Mouse (Mus musculus): ENCODE results near the gene Nat8l. TPM values are rescaled to one million over a fixed set of nuclear protein-coding genes. Genes with fewer than 3 reads are reported as not detected.

Gene Nat8l
- total and polyA plus RNA-seq, 2 experiments from 2014 or later: 6.1 to 46.6 TPM

DNA sequence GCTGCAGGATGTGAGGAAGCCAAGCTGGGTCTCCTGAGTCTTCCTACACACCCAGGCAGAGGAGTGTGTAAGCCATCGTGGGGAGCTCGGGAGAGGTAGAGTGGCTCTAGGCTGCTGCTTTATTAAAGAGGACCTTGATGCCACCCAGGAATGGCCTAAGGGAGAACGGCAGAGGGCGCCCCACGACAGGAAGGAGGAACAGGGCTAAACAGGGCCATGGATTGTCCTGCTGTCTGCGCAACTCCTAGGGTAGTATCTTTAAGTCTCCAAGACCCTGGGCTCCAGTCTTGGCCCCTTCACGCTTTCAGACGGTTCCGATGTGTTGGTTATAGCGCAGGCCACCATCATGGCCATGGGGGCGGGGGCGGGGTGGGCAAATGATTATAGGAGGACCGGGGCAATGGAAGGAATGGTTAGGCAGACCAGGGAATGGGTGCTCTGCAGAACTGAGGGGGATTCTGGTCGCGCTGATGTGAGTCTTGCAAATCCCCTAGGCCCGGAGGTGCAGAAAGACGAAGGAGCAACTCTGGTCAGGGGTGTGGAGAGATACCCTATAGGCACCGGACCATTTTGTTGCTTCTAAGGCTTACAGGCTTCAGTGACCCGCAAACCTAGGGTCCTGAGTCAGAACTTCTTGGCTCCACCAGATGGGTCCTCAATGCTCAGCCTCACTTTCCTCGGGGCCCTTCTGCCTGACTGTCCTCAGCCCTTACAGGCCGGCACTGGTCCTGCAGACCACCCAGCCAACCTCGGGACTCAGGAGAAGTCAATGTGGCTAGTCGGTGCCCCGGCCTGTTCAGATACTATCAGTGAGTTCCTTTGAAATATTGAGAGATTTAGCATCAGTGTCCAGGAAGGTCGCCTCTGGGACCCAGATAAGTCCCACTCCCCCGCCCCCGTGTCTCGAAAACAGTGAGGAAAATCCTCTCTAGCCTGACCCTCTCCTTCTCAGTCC, 836 bp upstream of the Nat8l start:
- peak overlapping the region; percentile 93 for H3K9ac ChIP-seq (replicated peaks; ENCODE audit: low read length, poor library complexity, severe bottlenecking)
- H3K27me3 ChIP-seq (ENCODE audit: insufficient read depth, low read length): no peaks in the 10 kb centered on the region
- peak; percentile 70 for TF ChIP-seq CTCF (IDR thresholded peaks at IDR 0.05)
- 0 out of 2 replicates have a peak, but pooled peaks have one; percentile 1 for ATAC-seq (ENCODE audit: low FRiP score)
- peak; percentile 39 for DNase-seq (ENCODE audit: low spot score)
- H3K4me3 ChIP-seq (ENCODE audit: low read depth, low read length): peak overlapping the region; percentile 90
- peak overlapping the region; percentile 96 for H3K27ac ChIP-seq (ENCODE audit: low read depth, low read length)
- peak overlapping the region; percentile 82 for H3K4me2 ChIP-seq (ENCODE audit: low read depth, low read length, poor library complexity, severe bottlenecking)
- H3K36me3 ChIP-seq (ENCODE audit: insufficient read depth, low read length): 0 out of 2 replicates have a peak, but pooled peaks cover 3% of the 10 kb centered on the region
- H3K4me1 ChIP-seq (ENCODE audit: insufficient read depth, low read length): peaks cover 22% of the 10 kb centered on the region
- WGBS: 33% methylated on average over 27 of the region's 28 CpGs
- no peaks in the 10 kb centered on the region for H3K9me3 ChIP-seq (ENCODE audit: low read length)

- WGBS: 1% methylated on average over 19 of the region's 55 CpGs
These were observed 886 bp downstream of the Nat8l start for GRCm38 (mm10) chr5:33996694-33997045.

DNA sequence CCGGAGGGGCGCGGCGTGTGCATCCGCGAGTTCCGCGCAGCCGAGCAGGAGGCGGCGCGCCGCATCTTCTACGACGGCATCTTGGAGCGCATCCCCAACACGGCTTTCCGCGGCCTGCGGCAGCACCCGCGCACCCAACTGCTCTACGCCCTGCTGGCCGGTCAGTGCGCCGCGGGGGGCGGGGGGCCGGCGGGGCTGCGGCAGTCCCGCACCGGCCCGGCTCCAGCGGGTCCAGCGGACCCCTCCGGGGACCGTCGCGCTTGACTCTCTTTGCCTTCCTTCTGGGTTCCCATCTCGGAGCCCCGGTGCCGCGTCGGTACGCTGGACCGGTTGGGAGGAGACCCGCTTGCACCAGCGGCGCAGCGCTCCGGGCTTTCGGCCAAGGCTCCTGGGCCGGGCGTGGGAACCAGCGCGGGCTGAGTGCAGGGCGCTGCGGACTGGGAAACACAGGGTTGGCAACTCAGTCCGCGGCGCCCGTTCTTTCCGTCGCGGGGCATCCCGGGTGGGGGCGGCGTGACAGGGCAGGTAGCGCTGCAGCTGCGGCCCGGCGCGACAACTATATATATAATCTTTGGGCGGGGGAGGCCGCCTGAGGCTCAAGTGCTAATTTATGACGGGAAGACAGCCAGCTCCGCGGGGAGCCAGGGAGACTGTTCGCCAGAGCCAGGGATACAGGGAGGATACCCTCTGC, 1.4 kb downstream of the Nat8l start:
- Histone ChIP-seq H3K9me3 (ENCODE audit: low read length) (no peaks in the 10 kb centered on the region), H3K27me3 (ENCODE audit: insufficient read depth, low read length) (no peaks in the 10 kb centered on the region), H3K36me3 (ENCODE audit: insufficient read depth, low read length) (peaks cover 19% of the 10 kb centered on the region), H3K4me1 (ENCODE audit: insufficient read depth, low read length) (peaks cover 22% of the 10 kb centered on the region), H3K4me2 (ENCODE audit: low read depth, low read length, poor library complexity, severe bottlenecking) (peak overlapping the region; percentile 82), H3K27ac (ENCODE audit: low read depth, low read length) (peak overlapping the region; percentile 96), H3K9ac (replicated peaks; ENCODE audit: low read length, poor library complexity, severe bottlenecking) (peak overlapping the region; percentile 93), H3K4me3 (ENCODE audit: low read depth, low read length) (peak overlapping the region; percentile 90)
- TF ChIP-seq CTCF (IDR thresholded peaks at IDR 0.05): no peak
- ATAC-seq (ENCODE audit: low FRiP score): peak; percentile 4
- under 1% methylated on average over 77 of the region's 80 CpGs for WGBS
- DNase-seq (ENCODE audit: low spot score): peak; percentile 55

More at GRCm38 (mm10) chr5:33996694-33997045, 886 bp downstream of the Nat8l start:
- no peak for DNase-seq (ENCODE audit: low spot score)
- H3K4me1 ChIP-seq (ENCODE audit: insufficient read depth, low read length): peaks cover 22% of the 10 kb centered on the region
- TF ChIP-seq CTCF (IDR thresholded peaks at IDR 0.05): no peak
- peak overlapping the region; percentile 90 for H3K4me3 ChIP-seq (ENCODE audit: low read depth, low read length)
- H3K9ac ChIP-seq (replicated peaks; ENCODE audit: low read length, poor library complexity, severe bottlenecking): peak overlapping the region; percentile 93
- peak overlapping the region; percentile 82 for H3K4me2 ChIP-seq (ENCODE audit: low read depth, low read length, poor library complexity, severe bottlenecking)
- no peaks in the 10 kb centered on the region for H3K27me3 ChIP-seq (ENCODE audit: insufficient read depth, low read length)
- H3K36me3 ChIP-seq (ENCODE audit: insufficient read depth, low read length): peaks cover 14% of the 10 kb centered on the region
- H3K9me3 ChIP-seq (ENCODE audit: low read length): no peaks in the 10 kb centered on the region
- peak overlapping the region; percentile 96 for H3K27ac ChIP-seq (ENCODE audit: low read depth, low read length)
- peak; percentile 41 for ATAC-seq (ENCODE audit: low FRiP score)

GRCm38 (mm10) chr5:33997829-33998504, 2.2 kb downstream of the Nat8l start:
- peaks cover 22% of the 10 kb centered on the region for H3K4me1 ChIP-seq (ENCODE audit: insufficient read depth, low read length)
- ATAC-seq (ENCODE audit: low FRiP score): no peak
- WGBS: 73% methylated on average over 20 of the region's 20 CpGs
- DNase-seq (ENCODE audit: low spot score): no peak
- no peaks in the 10 kb centered on the region for H3K9me3 ChIP-seq (ENCODE audit: low read length)
- H3K36me3 ChIP-seq (ENCODE audit: insufficient read depth, low read length): peaks cover 23% of the 10 kb centered on the region
- no peaks in the 10 kb centered on the region for H3K27me3 ChIP-seq (ENCODE audit: insufficient read depth, low read length)
- H3K9ac ChIP-seq (replicated peaks; ENCODE audit: low read length, poor library complexity, severe bottlenecking): peak overlapping the region; percentile 93
- H3K4me2 ChIP-seq (ENCODE audit: low read depth, low read length, poor library complexity, severe bottlenecking): peak overlapping the region; percentile 82
- H3K27ac ChIP-seq (ENCODE audit: low read depth, low read length): peak overlapping the region; percentile 96; the same call in 1 of the 2 replicates
- no peak for TF ChIP-seq CTCF (IDR thresholded peaks at IDR 0.05)
- H3K4me3 ChIP-seq (ENCODE audit: low read depth, low read length): peak overlapping the region; percentile 90

DNA sequence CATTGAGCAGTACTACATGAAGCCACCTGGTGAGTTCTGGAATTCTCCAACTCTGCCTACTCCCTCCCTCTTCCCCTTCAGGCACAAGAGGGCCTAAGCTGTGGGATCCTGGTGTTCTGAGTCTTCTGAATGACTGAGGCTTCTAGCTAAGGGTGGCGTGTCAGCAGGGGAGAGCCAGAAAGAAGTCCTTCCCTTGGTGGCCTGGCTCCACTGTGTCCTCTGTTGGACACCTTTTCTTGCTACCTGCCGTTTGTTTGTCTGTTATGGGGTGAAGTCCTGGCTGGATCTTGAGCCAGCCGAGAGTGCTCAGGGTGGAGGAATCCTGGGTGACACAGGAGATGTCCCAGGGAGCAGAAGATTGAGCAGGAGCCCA, 2.7 kb downstream of the Nat8l start:
- H3K27ac ChIP-seq (ENCODE audit: low read depth, low read length): no peak overlapping the region
- ATAC-seq (ENCODE audit: low FRiP score): no peak
- no peak for DNase-seq (ENCODE audit: low spot score)
- TF ChIP-seq CTCF (IDR thresholded peaks at IDR 0.05): no peak
- peak overlapping the region; percentile 82 for H3K4me2 ChIP-seq (ENCODE audit: low read depth, low read length, poor library complexity, severe bottlenecking)
- H3K27me3 ChIP-seq (ENCODE audit: insufficient read depth, low read length): no peaks in the 10 kb centered on the region
- 0 out of 2 replicates have a peak overlapping the region, but pooled peaks have one; percentile 29 for H3K9ac ChIP-seq (replicated peaks; ENCODE audit: low read length, poor library complexity, severe bottlenecking)
- WGBS: 90% methylated on average over 3 of the region's 3 CpGs
- peaks cover 28% of the 10 kb centered on the region for H3K36me3 ChIP-seq (ENCODE audit: insufficient read depth, low read length)
- H3K9me3 ChIP-seq (ENCODE audit: low read length): no peaks in the 10 kb centered on the region
- H3K4me3 ChIP-seq (ENCODE audit: low read depth, low read length): peak overlapping the region; percentile 90
- peaks cover 22% of the 10 kb centered on the region for H3K4me1 ChIP-seq (ENCODE audit: insufficient read depth, low read length)
